Mouse (Mus musculus) left cerebral cortex, adult 2 months (tissue): ENCODE data around the gene Hoxa6. TPM values are rescaled to one million over a fixed set of nuclear protein-coding genes. Genes with fewer than 3 reads are reported as not detected.

Source experiments
- DNase-seq, 2 experiments: peaks; one replicate each; pipeline ENCODE4 v3.0.0; 2021 to 2022; ENCODE audit warnings: low spot score in 2 of 2, mixed read lengths in 1 of 2; ENCODE audit errors: extremely low spot score in 1 of 2
- H3K27ac ChIP-seq: fragments of 200-600 bp; 2 replicates; pipeline ENCODE4 v1.8.1; 2022
- H3K4me3 ChIP-seq: fragments of 200-600 bp; 2 replicates; pipeline ENCODE4 v1.8.1; 2022
- CTCF ChIP-seq: fragments of 200-600 bp; IDR thresholded peaks from 2 replicates; pipeline ENCODE4 v1.8.1; 2022; ENCODE audit warnings: antibody characterized with exemption, mild to moderate bottlenecking, moderate library complexity
- intact Hi-C: fragments of 180-260 bp; cut with DNase I; formaldehyde crosslinking; loops from one replicate; pipeline ENCODE4 v1.15.1; 2025
- total RNA-seq, 2 experiments: library from RNA; stranded (reverse); gene quantifications; 2 replicates each; pipeline ENCODE4 v1.2.3; 2021

The Hoxa6 gene
- total RNA-seq, 2 experiments from 2014 or later = not detected

DNA sequence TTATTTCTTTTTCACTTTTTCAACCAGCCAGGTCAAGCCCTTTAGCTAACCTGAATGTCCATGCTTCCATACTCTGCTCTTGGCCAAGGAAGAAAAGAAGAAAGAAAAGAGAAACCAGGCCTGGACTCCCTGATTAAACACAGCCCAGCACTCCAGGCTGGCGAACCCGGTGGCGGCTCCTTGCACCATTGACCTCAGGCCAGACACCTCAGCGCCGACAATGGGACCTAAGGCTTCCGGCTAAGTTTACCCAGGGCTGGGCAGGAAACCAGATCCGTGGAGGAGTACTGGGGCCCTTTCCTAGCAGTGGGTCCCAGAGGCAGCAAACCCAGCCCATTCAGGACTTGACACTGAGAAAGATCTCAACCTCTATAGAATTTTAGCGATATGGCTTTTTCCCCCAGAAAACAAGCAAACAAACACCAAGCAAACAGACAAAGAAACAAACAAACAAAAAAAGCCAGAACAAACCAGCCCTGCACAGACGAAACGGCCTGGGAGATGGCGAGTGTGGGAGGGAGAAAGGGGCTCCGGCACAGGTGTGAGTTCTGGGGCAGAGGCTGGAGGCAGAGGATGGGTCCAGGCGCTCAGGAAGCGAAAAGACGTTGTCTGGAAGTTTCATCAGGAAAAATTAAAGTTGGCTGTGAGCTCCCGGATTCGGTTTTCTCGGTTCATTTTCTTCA is 23.5 kb upstream of the Hoxa6 start:
- Histone ChIP-seq H3K27ac (no peak overlapping the region), H3K4me3 (no peak overlapping the region)
- DNase-seq = no peak
- no peak for TF ChIP-seq CTCF
- intact Hi-C loops = no loop called here

DNA sequence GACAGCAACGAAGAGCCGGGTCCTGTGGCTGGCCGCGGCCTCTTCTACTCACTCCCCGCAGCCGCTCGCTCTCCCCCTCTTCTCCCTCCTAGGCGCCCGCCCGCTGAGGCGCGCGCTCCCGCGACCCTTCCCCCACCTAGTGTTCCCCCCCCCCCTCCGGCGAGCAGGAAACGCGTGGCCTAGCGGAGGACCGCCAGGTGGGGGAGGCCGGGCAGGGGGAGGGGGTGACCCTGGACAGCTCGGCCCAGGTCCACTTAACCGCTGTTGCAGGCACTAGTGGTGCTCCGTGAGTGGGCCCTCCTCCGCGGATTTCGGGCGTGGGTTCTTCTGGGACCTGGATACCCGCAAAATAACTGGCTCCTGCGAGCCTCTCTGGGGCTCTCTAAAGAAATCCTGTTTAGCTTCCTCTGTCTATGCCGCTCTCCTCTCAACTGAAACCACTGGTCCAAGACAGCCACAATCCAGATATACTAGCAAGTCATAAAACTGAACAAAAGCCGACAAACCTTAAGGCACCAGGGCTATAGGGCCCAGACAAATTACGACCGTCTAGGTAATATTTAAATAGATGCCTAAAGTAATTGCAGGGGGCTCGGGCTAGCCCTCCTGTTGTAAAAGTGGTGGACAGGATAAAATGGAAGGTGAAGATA is 22.1 kb upstream of the Hoxa6 start, which contains the start of gene Hoxa9:
Hoxa9 (minus strand) TSS at position 574 of the 650 bp plus-strand sequence.
- Histone ChIP-seq H3K4me3 (no peak within 1 kb of the TSS), H3K27ac (no peak within 1 kb of the TSS)
- no peak for TF ChIP-seq CTCF
- DNase-seq = no peak
- intact Hi-C loops = no loop called here

DNA sequence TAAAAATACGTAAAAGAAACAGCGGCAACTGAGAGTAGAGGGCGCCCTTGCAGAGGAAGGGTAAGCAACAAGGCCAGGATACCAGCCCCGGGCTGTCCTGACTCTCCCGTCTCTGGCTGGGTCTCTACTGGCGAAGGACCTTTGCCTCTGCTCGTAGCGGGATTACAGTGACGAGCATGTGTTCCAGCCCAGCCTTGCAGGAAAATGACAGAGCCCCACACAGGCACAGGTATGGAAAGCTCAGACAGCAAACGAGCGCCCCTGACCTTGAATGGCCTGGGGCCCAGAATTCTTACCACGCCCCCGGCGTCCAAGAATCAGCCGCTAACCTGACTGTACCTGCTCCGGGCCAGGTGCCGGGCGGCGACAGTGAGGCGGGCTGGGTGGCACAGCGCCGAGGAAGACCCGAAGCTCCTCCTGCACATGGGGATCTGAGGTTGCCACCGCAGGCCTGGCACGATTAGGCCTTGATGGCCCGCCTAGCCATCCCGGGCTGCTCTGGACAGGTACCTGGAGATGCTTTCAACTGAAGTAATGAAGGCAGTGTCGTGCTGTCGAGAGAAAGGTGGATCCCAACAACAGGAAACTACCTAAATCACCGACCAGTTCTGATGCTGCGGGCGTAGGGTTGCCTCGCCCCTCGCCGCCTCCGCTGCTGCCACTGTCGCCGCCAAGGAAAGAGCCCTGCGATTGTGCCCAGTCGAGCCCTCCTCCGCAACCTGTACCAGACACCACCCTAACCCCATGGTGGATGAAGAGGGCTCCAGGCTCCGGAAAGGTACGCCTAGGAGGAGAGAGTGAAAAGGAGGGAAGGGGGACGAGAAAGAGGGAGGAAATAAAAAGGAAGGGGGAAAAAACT is 21.3 kb upstream of the Hoxa6 start:
- intact Hi-C loops = loop anchor here (10.0 kb wide), 1 partner anchor 845 kb away; no protein-coding TSS in a partner anchor
- no peak for DNase-seq
- no peak overlapping the region for H3K4me3 ChIP-seq
- no peak for TF ChIP-seq CTCF
- no peak overlapping the region for H3K27ac ChIP-seq

DNA sequence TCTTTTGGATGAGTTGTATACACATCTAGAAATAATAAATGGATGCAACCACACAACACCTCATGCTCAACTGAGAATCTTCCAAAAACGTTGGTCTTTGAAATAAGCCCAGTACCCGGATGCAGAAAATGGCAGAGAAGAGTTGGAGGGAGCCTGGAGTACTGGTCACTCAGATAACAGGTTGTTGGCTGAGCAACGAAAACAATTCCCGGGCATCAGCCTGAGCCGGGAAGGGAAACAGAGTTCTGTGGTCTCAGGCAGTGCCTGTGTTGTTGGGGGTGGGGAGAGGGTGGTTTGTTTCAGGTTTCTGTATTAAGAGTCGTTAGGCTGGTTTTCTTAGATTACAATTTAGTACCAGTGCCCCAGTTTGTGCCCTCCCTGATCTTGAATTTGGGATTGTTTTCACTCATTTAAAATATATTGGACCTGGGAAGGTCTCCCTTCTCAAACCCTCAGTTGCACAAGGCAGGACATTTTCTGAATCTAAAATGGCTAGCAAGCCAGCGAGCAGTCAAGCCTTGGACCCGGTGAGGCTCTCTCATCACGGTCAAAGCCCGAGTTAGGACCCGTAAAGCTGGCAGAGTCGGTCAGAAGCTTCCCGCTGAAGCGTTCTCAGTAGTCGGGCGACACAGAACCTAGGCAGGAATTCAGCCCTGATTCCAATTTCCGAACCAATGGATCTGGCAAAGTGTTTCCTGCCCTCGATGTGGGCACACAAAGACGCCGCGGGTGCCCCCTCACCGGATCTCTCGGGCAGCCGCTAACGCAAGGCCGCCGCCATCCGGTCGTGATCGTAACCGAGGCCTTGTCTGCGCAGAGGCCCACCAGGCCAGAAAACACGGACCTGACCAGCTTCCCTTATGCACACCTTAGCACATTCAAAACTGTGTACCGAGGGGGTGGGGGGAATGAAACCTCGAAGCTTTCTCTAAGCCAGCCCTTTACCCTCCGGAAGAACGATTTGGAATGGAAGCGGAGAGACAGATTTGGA is 20.2 kb upstream of the Hoxa6 start:
- intact Hi-C loops = loop anchor here (10.0 kb wide), 1 partner anchor 844 kb away; no protein-coding TSS in a partner anchor
- no peak for TF ChIP-seq CTCF
- DNase-seq = no peak
- no peak overlapping the region for H3K4me3 ChIP-seq
- H3K27ac ChIP-seq = no peak overlapping the region

DNA sequence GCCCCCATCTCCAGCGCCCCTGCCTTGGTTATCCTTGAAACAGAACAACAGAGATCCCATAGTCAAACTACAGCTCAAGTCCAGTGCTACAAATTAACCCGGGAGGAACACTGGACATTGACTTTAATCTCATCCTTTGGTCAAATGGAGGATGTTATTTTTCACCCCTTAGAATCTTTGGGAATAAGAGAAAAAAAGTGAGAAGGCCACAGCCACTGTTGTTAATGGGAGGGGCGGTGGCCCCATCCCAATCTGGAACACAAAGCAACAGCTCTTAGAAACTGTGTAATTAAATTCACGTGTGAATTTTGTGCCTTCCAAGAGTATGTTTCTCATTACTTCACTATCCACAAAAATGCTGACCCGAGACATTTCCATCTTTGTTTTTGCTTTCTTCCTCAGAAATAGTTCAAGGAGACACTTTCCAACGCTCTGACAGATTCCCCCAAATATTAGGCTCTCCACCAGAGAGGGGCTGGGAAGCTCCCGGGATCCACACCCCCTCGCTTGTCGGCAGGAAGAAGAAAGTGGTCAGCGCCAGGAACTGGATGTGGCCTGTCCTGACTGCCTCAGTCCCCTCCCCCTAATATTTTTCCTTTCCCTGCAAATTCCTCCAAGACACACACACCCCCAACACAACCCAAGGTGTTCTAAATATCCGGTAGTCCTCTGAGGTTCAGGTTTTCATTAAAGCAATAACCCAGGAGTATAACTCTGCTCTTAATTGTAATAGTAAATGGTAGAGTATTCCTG is 19.1 kb upstream of the Hoxa6 start:
- intact Hi-C loops = loop anchor here (10.0 kb wide), 1 partner anchor 843 kb away; no protein-coding TSS in a partner anchor
- DNase-seq = no peak
- Histone ChIP-seq H3K27ac (no peak overlapping the region), H3K4me3 (no peak overlapping the region)
- no peak for TF ChIP-seq CTCF

DNA sequence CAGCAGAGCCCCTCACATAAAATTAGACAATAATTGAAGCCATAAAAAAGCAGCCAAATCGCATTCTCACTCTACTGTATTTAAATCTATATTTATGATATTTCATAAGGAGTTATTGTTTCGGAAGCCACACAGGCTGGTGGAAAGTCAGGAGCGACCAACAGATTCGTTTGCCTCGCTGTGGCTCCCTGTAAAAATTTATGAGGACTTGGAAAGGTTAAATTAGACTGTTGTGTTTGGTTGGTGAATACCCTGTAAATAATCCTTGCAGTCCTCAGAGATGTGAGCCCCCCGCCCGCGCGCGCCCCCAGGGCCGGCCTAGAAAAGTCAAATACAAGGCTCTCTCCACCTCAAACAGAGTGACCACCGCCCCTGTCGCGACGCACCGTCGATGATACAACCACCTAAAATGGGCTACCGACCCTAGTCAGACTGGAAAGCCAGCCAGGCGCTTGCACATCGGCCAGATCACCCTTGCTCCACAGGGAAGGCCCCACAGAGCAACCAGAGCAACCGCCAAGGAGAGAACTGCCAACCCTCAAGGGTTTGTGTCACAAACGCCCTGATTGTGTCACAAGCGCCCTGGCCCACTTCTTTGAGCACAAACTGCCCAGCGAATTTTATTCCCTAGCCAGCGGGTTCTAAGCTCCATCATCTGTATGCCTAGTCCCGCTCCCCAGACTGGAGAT is 18.2 kb upstream of the Hoxa6 start:
- no peak for DNase-seq
- intact Hi-C loops = loop anchor here (10.0 kb wide), 1 partner anchor 842 kb away; no protein-coding TSS in a partner anchor
- Histone ChIP-seq H3K27ac (no peak overlapping the region), H3K4me3 (no peak overlapping the region)
- no peak for TF ChIP-seq CTCF

DNA sequence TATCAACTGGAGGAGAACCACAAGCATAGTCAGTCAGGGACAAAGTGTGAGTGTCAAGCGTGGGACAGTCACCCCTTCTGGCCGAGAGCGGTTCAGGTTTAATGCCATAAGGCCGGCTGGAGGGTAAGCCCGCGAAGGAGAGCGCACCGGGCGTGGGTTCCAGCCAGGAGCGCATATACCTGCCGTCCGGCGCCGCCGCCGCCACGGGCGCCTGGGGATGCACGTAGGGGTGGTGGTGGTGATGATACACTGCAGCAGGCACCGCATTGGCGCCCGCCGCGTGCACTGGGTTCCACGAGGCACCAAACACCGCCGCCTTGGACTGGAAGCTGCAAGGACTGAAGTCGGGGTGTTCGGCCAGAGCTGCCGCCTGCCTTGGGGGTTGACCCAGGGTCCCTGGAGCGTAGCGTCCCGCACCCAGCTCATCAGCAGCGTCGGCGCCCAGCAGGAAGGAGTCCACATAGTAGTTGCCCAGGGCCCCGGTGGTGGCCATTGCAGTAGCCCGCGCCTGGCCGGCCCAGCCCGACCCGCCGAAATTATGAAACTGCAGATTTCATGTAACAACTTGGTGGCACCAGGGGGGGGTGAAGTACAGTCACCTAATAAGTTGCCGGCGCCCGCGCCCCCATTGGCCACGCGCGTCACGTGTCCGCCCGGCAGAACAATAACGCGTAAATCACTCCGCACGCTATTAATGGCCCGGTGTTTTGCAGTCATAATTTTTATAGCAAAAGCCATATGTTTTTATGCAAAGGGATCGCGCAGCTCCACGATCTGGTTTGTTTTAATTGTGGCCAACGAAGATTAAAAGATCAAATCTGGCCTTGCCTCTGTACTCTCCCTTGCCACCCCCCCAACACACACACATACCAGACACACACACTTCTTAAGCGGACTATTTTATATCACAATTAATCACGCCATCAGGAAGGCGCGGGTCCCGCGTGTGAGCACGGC is 17.4 kb upstream of the Hoxa6 start:
- H3K27ac ChIP-seq = no peak overlapping the region
- intact Hi-C loops = loop anchor here (10.0 kb wide), 1 partner anchor 841 kb away; no protein-coding TSS in a partner anchor
- H3K4me3 ChIP-seq = no peak overlapping the region
- DNase-seq = no peak
- TF ChIP-seq CTCF = no peak

DNA sequence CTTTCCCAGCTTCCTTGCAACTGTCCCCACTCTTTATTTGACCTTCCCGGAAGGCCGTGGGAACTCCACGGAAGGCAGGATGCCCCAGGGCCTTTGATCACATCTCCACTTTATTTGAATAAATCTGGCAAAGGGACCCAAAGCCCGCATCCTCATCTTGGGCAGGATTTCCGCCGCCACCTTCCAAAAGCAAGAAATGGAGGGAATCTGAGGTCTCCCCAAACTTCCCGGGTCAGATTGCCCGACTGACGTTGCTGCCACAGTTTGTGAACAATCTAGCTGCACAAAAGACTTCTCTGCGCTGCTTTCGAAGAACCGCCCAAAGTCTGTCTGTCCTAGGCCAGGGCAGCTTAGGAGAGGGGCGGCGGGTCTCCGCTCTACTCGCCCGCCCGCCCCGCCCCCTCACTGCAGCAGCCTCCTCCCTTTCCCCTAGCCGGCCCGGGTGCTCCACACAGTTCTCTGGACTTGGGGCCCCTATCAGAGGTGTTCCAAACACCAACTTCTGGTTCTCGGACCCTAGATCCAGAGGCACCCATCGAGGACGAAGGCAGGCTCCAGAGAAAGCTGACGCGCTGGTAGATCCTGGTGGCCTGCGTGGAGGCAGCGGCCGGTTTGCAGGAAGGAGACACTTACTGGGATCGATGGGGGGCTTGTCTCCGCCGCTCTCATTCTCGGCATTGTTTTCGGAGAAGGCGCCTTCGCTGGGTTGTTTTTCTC is 16.5 kb upstream of the Hoxa6 start:
- no peak for TF ChIP-seq CTCF
- DNase-seq = no peak
- no peak overlapping the region for H3K4me3 ChIP-seq
- H3K27ac ChIP-seq = no peak overlapping the region
- intact Hi-C loops = loop anchor here (5.0 to 10.0 kb wide), 2 partner anchors 840 to 1418 kb away; no protein-coding TSS in a partner anchor
